Mouse (Mus musculus): ENCODE measurements at regions not wholly inside any gene's neighbourhood (a gene's known extent, or its start where the extent isn't known, plus 50 kb on each side); places are given as distances from the start of the nearest gene placed in this dataset.
A peak's percentile ranks its signal among the peaks of the same experiment; 100 is the strongest.

DNA sequence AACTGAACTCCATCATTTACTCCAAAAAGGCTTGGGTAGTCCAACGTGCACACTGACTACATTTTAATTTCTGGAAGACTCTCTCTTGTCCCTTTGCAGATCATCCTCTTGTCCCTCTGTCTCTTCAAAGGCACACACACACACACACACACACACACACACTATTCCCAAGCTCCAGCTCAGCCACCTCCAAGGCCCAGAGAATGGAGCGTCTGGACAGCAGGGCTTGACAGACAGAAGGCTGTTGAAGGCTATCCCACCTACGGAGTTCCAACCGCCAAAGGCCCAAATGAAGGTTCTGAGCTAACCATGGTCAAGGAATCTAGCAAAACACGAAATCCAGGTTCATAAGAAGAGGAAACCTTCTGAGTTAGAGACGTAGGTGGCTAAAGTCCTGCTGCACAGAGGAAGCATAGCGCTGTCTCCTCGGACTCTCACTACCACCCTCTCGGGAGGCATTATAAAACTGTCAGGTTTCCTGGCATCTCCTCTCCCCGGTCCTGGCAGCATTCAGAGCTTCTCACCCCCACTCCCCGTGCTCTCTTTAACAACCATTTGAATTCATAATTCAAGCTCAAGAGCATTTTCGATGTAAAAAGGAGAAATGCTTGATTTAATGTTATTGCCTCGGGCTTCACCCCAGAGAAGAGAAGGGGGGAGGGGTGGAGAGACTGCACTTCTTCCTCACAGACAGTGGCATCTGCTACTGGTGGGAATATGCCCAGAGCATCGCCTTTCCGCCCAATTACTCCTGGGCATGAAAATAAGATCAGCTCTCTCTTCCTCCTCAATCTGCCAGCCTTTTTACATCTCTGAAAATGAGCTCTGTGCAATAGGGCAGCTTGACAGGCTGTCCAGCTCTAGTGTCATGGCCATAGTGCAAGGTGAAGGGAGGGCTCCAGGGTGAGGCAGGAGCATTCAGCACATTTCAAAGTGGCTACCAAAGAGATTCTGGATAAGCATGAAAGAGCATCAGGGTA, 99.3 kb upstream of the Gm34302 start:
- H3K27ac ChIP-seq (ENCODE audit: insufficient read depth, low read depth, low read length): no peak overlapping the region
- TF ChIP-seq CTCF (IDR thresholded peaks at IDR 0.05; ENCODE audit: insufficient read depth, low read depth, low read length): no peak
- TF ChIP-seq POLR2A (IDR thresholded peaks at IDR 0.05; ENCODE audit: insufficient read depth, low read depth, low read length): no peak
- WGBS: 51% methylated on average over 15 of the region's 15 CpGs
- no peak overlapping the region for H3K4me3 ChIP-seq (ENCODE audit: insufficient read depth, low read depth, low read length)
- H3K4me1 ChIP-seq (ENCODE audit: control insufficient read depth, insufficient read depth, low read length): no peaks in the 10 kb centered on the region

DNA sequence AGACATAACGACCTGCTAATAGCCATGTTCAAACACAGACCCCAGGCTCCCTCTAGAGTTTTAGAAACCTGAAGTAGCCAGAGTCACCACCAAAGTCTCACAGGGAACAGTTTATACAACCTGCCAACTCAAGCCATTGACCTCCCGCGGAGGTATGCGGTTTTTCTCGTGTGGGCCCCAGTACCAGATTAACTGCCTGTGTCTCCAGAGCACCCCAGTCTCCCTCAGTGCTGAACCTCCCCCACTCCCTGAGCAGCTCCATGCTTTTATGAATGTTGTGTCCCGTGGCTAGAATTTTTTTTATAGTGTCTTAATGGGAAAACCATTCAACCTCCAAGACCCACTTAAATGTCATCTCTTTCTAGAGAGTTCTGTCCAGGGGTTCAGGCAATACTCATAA, 98.5 kb upstream of the Gm34302 start:
- Histone ChIP-seq H3K4me1 (ENCODE audit: control insufficient read depth, insufficient read depth, low read length) (no peaks in the 10 kb centered on the region), H3K27ac (ENCODE audit: insufficient read depth, low read depth, low read length) (no peak overlapping the region), H3K4me3 (ENCODE audit: insufficient read depth, low read depth, low read length) (no peak overlapping the region)
- WGBS: 67% methylated on average over 6 of the region's 6 CpGs
- TF ChIP-seq CTCF (IDR thresholded peaks at IDR 0.05; ENCODE audit: insufficient read depth, low read depth, low read length) (no peak), POLR2A (IDR thresholded peaks at IDR 0.05; ENCODE audit: insufficient read depth, low read depth, low read length) (no peak)

DNA sequence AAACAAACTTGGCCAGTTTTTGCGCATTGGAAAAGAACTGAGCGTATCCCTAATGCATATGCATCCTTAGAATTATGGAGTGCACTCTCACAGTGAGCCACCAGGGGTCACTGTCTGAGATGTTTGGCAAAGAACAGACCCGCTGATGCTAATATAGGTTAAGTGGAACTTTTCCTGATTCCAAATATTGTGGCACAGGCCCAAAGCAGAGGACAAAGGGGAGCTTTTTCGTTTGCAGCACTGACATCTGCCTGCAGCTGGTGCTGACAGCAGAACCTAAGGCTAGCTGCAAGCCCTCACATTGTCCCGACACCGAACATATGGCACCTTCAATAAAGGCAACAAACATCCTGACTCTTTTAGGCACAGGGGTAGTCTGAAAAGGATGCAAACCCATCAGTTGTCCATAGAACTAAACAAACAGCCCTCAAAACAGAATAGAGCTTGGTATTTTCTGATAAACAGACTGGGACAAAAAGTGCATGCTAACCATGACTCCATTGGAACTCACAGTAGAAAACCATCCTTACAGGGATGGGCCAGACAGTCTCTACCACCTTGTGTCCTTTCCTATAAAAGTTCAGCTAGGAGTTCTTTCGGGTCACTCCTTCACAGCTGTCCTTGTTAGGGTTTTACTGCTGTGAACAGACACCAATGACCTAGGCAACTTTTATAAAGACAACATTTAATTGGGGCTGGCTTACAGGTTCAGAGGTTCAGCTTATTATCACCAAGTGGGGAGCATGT, 87.1 kb upstream of the Gm34302 start:
- TF ChIP-seq CTCF (IDR thresholded peaks at IDR 0.05; ENCODE audit: insufficient read depth, low read depth, low read length) (0 out of 2 replicates have a peak, but pooled peaks have one; percentile 11), POLR2A (IDR thresholded peaks at IDR 0.05; ENCODE audit: insufficient read depth, low read depth, low read length) (no peak)
- WGBS: 39% methylated on average over 7 of the region's 7 CpGs
- H3K4me3 ChIP-seq (ENCODE audit: insufficient read depth, low read depth, low read length): no peak overlapping the region
- H3K4me1 ChIP-seq (ENCODE audit: control insufficient read depth, insufficient read depth, low read length): no peaks in the 10 kb centered on the region
- no peak overlapping the region for H3K27ac ChIP-seq (ENCODE audit: insufficient read depth, low read depth, low read length)

DNA sequence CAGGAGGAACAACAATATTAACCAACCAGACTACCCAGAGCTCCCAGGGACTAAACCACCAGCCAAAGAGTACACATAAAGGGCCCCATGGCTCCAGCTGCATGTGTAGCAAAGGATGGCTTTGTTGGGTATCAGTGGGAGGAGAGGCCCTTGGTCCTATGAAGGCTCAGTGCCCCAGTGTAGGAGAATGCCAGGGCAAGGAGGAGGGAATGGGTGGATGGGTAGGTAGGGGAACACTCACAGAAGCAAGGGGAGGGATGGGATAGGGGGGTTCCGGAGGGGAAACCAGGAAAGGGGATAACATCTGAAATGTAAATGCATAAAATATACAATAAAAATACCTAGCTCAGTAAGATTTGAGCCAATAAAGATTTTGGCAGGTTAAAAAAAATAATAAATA, 86.4 kb upstream of the Gm34302 start:
- 93% methylated on average over 1 of the region's 1 CpGs for WGBS
- TF ChIP-seq POLR2A (IDR thresholded peaks at IDR 0.05; ENCODE audit: insufficient read depth, low read depth, low read length) (no peak), CTCF (IDR thresholded peaks at IDR 0.05; ENCODE audit: insufficient read depth, low read depth, low read length) (no peak)
- H3K4me1 ChIP-seq (ENCODE audit: control insufficient read depth, insufficient read depth, low read length): no peaks in the 10 kb centered on the region
- no peak overlapping the region for H3K4me3 ChIP-seq (ENCODE audit: insufficient read depth, low read depth, low read length)
- no peak overlapping the region for H3K27ac ChIP-seq (ENCODE audit: insufficient read depth, low read depth, low read length)

DNA sequence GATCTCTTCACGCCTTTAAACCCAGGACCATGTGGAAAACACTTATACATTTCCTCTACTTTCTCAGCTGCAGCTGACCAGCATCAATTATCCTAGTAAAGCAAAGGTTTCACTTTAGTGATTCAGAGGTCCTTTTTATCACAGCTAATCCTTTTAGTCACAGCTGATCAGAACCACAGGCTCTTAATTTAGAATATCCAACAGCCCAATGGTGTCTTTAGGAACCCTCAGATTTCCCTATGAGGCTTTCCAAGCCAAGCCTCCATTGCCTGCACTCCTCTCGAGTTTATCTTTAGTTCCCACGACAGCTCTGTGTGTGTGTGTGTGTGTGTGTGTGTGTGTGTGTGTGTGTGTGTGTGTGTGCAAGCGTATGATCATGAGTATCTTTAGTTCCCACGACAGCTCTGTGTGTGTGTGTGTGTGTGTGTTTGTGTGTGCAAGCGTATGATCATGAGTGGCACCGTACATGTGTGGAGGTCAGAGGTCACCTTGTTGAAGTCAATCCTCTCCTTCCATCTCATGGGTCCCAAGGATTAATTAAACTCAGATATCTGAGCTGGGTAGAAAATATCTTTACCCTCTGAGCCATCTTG, 85.4 kb upstream of the Gm34302 start:
- 63% methylated on average over 7 of the region's 7 CpGs for WGBS
- TF ChIP-seq CTCF (IDR thresholded peaks at IDR 0.05; ENCODE audit: insufficient read depth, low read depth, low read length) (no peak), POLR2A (IDR thresholded peaks at IDR 0.05; ENCODE audit: insufficient read depth, low read depth, low read length) (no peak)
- no peaks in the 10 kb centered on the region for H3K4me1 ChIP-seq (ENCODE audit: control insufficient read depth, insufficient read depth, low read length)

GRCm38 (mm10) chr3:63567726-63568125, 84.0 kb upstream of the Gm34302 start:
- TF ChIP-seq CTCF (IDR thresholded peaks at IDR 0.05; ENCODE audit: insufficient read depth, low read depth, low read length): no peak
- H3K4me3 ChIP-seq (ENCODE audit: insufficient read depth, low read depth, low read length): no peak overlapping the region
- H3K27ac ChIP-seq (ENCODE audit: insufficient read depth, low read depth, low read length): no peak overlapping the region
- 90% methylated on average over 3 of the region's 3 CpGs for WGBS
- no peaks in the 10 kb centered on the region for H3K4me1 ChIP-seq (ENCODE audit: control insufficient read depth, insufficient read depth, low read length)

More for the DNA sequence above, 85.4 kb upstream of the Gm34302 start:
- H3K4me3 ChIP-seq (ENCODE audit: insufficient read depth, low read depth, low read length): no peak overlapping the region
- no peak overlapping the region for H3K27ac ChIP-seq (ENCODE audit: insufficient read depth, low read depth, low read length)

DNA sequence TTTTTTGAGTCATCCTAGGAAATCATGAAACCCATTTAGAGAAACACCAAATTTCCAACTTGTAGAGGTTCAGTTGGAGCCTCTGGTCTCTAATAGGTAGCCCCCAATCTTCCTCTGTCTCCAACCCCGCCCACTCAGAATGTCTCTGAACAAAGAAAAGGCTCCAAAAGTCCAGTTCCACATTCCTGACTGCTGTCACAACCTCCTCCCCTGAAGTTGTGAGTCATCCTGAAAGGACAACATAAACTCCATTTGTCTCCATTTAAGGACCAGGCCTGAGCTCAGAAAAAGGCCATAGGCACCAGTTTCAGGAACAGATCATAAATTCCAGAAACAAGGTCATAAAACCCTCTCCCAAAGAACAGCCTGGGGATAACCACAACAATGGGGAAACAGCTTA, 79.4 kb upstream of the Gm34302 start:
- Histone ChIP-seq H3K4me1 (ENCODE audit: control insufficient read depth, insufficient read depth, low read length) (no peaks in the 10 kb centered on the region), H3K27ac (ENCODE audit: insufficient read depth, low read depth, low read length) (no peak overlapping the region), H3K4me3 (ENCODE audit: insufficient read depth, low read depth, low read length) (no peak overlapping the region)
- WGBS: 83% methylated on average over 1 of the region's 1 CpGs
- TF ChIP-seq CTCF (IDR thresholded peaks at IDR 0.05; ENCODE audit: insufficient read depth, low read depth, low read length): no peak
- TF ChIP-seq POLR2A (IDR thresholded peaks at IDR 0.05; ENCODE audit: insufficient read depth, low read depth, low read length): no peak

DNA sequence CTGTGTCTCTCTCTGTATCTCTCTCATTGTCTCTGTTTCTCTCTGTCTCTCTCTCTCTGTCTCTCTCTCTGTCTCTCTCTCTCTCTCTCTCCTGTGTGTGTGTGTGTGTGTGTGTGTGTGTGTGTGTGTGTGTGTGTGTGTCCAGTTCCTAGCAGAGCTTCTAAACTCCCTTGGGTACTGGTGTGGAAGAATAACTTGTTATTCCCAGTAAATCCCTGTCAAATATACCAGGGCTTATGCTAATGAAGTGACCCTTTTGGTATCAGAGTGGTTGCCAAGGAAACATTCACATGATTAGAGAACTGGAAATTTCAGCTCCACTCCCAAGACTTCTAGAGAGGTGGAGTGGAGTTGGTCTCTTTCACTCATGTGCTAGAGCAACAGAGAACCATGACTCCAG, 78.9 kb upstream of the Gm34302 start:
- Histone ChIP-seq H3K27ac (ENCODE audit: insufficient read depth, low read depth, low read length) (no peak overlapping the region), H3K4me1 (ENCODE audit: control insufficient read depth, insufficient read depth, low read length) (no peaks in the 10 kb centered on the region), H3K4me3 (ENCODE audit: insufficient read depth, low read depth, low read length) (no peak overlapping the region)
- TF ChIP-seq CTCF (IDR thresholded peaks at IDR 0.05; ENCODE audit: insufficient read depth, low read depth, low read length) (no peak), POLR2A (IDR thresholded peaks at IDR 0.05; ENCODE audit: insufficient read depth, low read depth, low read length) (no peak)

DNA sequence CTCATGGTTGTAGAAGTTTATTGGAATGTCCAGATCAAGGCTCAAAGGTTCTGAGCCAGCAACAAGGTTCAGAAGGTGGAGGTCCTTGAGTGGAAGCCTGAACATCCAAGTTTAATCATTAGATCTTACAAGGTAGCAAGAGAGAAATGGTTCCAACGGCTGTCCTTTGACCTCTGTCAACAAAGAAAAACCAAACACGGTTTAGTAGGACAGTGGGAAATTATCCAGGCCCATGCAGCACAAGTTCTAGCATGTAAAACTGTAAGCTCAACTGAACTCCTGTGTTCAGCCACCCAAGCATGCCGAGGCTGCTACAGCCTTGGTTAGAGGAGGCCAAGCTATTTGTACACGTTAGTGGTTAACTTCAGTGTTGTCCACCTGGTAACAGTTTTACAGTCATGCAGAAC, 77.1 kb upstream of the Gm34302 start:
- Histone ChIP-seq H3K27ac (ENCODE audit: insufficient read depth, low read depth, low read length) (no peak overlapping the region), H3K4me1 (ENCODE audit: control insufficient read depth, insufficient read depth, low read length) (no peaks in the 10 kb centered on the region), H3K4me3 (ENCODE audit: insufficient read depth, low read depth, low read length) (no peak overlapping the region)
- 92% methylated on average over 4 of the region's 4 CpGs for WGBS
- TF ChIP-seq CTCF (IDR thresholded peaks at IDR 0.05; ENCODE audit: insufficient read depth, low read depth, low read length): no peak
- TF ChIP-seq POLR2A (IDR thresholded peaks at IDR 0.05; ENCODE audit: insufficient read depth, low read depth, low read length): no peak
